Mouse (Mus musculus): ENCODE measurements around the gene Rbm19. TPM values are rescaled to one million over a fixed set of nuclear protein-coding genes. Genes with fewer than 3 reads are reported as not detected.
A peak's percentile ranks its signal among the peaks of the same experiment; 100 is the strongest.

Gene Rbm19
- polyA plus RNA-seq, 1 experiment = 15.7 TPM

GRCm38 (mm10) chr5:120135823-120136222 lies 19.6 kb downstream of the Rbm19 start:
- no peak for TF ChIP-seq CTCF (IDR thresholded peaks at IDR 0.05; ENCODE audit: borderline replicate concordance, extremely low read depth, insufficient read depth, insufficient read length)
- no peak for DNase-seq (ENCODE audit: low read depth)

DNA sequence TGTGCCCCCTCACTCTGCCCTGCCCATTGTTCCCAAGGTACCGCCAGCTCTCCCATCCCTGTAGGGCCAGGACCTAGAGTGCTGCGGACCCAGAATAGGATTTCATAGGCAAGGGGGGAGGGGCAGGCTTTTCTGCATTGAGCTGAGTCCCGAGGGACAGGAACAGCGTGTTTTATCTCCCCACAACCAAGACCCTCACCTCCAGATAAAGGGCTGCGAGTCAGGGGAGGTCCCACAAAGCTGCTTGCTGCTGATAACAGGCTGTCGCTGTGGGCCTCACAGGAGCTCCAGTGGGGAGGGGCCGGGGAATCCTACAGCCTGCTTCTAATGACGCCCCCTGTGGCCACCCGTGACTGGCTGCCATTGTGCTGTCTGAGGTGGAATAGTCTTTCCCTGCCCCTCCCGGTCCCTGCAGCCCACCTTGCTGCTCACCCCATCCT lies 20.0 kb downstream of the Rbm19 start:
- TF ChIP-seq POLR2A (IDR thresholded peaks at IDR 0.05; ENCODE audit: borderline replicate concordance, extremely low read depth, insufficient read depth, insufficient read length, poor library complexity, severe bottlenecking) (no peak), CTCF (IDR thresholded peaks at IDR 0.05; ENCODE audit: borderline replicate concordance, extremely low read depth, insufficient read depth, insufficient read length) (no peak)
- DNase-seq (ENCODE audit: low read depth) = peak; percentile 75

GRCm38 (mm10) chr5:120137038-120137437 lies 20.8 kb downstream of the Rbm19 start:
- no peak for TF ChIP-seq CTCF (IDR thresholded peaks at IDR 0.05; ENCODE audit: borderline replicate concordance, extremely low read depth, insufficient read depth, insufficient read length)
- no peak for TF ChIP-seq POLR2A (IDR thresholded peaks at IDR 0.05; ENCODE audit: borderline replicate concordance, extremely low read depth, insufficient read depth, insufficient read length, poor library complexity, severe bottlenecking)
- no peak for DNase-seq (ENCODE audit: low read depth)

DNA sequence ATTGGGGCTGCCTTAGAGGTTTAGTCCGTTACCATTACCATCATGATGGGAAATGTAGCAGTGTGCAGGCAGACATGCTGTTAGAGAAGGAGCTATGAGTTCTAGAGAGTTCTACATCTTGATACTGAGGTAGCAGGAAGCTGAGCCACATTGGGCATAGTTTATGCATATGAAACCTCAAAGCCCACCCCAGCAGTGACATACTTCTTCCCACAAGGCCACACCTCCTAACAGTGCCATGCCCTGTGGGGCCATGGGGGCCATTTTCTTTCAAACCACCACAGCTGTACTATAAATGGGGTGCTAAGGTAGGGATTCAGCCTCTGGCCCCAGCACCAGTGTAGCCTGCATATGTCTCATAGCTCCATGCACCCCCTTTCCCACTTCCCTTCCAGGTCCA lies 21.6 kb downstream of the Rbm19 start:
- TF ChIP-seq CTCF (IDR thresholded peaks at IDR 0.05; ENCODE audit: borderline replicate concordance, extremely low read depth, insufficient read depth, insufficient read length) (no peak), POLR2A (IDR thresholded peaks at IDR 0.05; ENCODE audit: borderline replicate concordance, extremely low read depth, insufficient read depth, insufficient read length, poor library complexity, severe bottlenecking) (no peak)
- no peak for DNase-seq (ENCODE audit: low read depth)

- TF ChIP-seq POLR2A (IDR thresholded peaks at IDR 0.05; ENCODE audit: borderline replicate concordance, extremely low read depth, insufficient read depth, insufficient read length, poor library complexity, severe bottlenecking) (no peak), CTCF (IDR thresholded peaks at IDR 0.05; ENCODE audit: borderline replicate concordance, extremely low read depth, insufficient read depth, insufficient read length) (no peak)
- DNase-seq (ENCODE audit: low read depth) = no peak
Measured at GRCm38 (mm10) chr5:120138406-120138805, 22.1 kb downstream of the Rbm19 start.

DNA sequence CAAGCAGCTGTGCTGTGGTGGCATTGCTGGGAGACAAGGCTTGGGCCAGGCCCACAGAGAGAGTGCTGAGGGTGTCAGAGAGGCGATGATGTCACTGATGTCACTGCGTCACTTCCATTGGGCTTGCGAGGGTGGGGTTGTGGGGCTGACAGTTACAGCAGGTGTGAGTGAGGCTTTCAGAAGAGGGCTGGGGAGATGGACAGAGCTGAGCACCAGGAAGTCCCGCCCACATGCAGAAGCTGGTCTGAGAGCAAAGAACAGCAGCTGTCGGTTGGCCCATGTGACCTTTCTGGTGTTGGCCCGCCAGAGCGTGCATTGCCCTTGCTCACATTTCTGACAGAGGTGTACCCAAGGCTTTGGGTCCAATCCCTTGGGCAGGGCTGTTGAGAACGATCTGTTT lies 23.0 kb downstream of the Rbm19 start:
- no peak for DNase-seq (ENCODE audit: low read depth)
- no peak for TF ChIP-seq POLR2A (IDR thresholded peaks at IDR 0.05; ENCODE audit: borderline replicate concordance, extremely low read depth, insufficient read depth, insufficient read length, poor library complexity, severe bottlenecking)

- TF ChIP-seq CTCF (IDR thresholded peaks at IDR 0.05; ENCODE audit: borderline replicate concordance, extremely low read depth, insufficient read depth, insufficient read length) = peak; percentile 67
- TF ChIP-seq POLR2A (IDR thresholded peaks at IDR 0.05; ENCODE audit: borderline replicate concordance, extremely low read depth, insufficient read depth, insufficient read length, poor library complexity, severe bottlenecking) = no peak
Measured at GRCm38 (mm10) chr5:120143941-120144340, 27.7 kb downstream of the Rbm19 start.

GRCm38 (mm10) chr5:120145371-120146050 lies 29.2 kb downstream of the Rbm19 start:
- DNase-seq (ENCODE audit: low read depth) = peak; percentile 48
- TF ChIP-seq POLR2A (IDR thresholded peaks at IDR 0.05; ENCODE audit: borderline replicate concordance, extremely low read depth, insufficient read depth, insufficient read length, poor library complexity, severe bottlenecking) = no peak
- no peak for TF ChIP-seq CTCF (IDR thresholded peaks at IDR 0.05; ENCODE audit: borderline replicate concordance, extremely low read depth, insufficient read depth, insufficient read length)

More at GRCm38 (mm10) chr5:120143941-120144340, 27.7 kb downstream of the Rbm19 start:
- no peak for DNase-seq (ENCODE audit: low read depth)

GRCm38 (mm10) chr5:120146051-120146385 lies 29.8 kb downstream of the Rbm19 start:
- peak; percentile 92 for DNase-seq (ENCODE audit: low read depth)
- peak; percentile 21; the same call in 1 of the 2 replicates for TF ChIP-seq POLR2A (IDR thresholded peaks at IDR 0.05; ENCODE audit: borderline replicate concordance, extremely low read depth, insufficient read depth, insufficient read length, poor library complexity, severe bottlenecking)
- peak; percentile 92 for TF ChIP-seq CTCF (IDR thresholded peaks at IDR 0.05; ENCODE audit: borderline replicate concordance, extremely low read depth, insufficient read depth, insufficient read length)

GRCm38 (mm10) chr5:120146909-120147308 lies 30.6 kb downstream of the Rbm19 start:
- no peak for DNase-seq (ENCODE audit: low read depth)
- TF ChIP-seq POLR2A (IDR thresholded peaks at IDR 0.05; ENCODE audit: borderline replicate concordance, extremely low read depth, insufficient read depth, insufficient read length, poor library complexity, severe bottlenecking) (no peak), CTCF (IDR thresholded peaks at IDR 0.05; ENCODE audit: borderline replicate concordance, extremely low read depth, insufficient read depth, insufficient read length) (no peak)

- TF ChIP-seq POLR2A (IDR thresholded peaks at IDR 0.05; ENCODE audit: borderline replicate concordance, extremely low read depth, insufficient read depth, insufficient read length, poor library complexity, severe bottlenecking) = no peak
- no peak for TF ChIP-seq CTCF (IDR thresholded peaks at IDR 0.05; ENCODE audit: borderline replicate concordance, extremely low read depth, insufficient read depth, insufficient read length)
- DNase-seq (ENCODE audit: low read depth) = no peak
Measured at GRCm38 (mm10) chr5:120148246-120148645, 32.0 kb downstream of the Rbm19 start.

DNA sequence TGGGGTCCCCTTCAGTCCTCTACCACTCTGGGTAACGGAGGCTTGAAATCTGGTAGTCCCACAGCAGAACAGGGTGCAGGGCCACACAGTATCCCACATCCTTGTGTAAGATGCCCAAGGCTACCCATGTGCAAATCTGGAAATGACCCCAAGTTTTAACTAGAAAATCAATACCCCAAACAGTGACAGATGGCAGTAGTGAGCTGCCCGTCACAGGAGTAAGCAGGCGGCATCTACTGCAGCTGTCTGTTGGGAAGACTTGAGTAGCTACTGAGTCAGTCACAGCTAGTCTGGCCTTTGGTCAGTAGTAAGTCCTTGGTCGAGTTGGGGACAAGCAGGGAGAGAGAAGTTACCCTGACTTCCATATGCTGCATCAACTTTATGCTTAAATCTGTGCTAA lies 34.9 kb downstream of the Rbm19 start:
- peak; percentile 45 for DNase-seq (ENCODE audit: low read depth)
- TF ChIP-seq CTCF (IDR thresholded peaks at IDR 0.05; ENCODE audit: borderline replicate concordance, extremely low read depth, insufficient read depth, insufficient read length) (peak; percentile 50; the same call in 1 of the 2 replicates), POLR2A (IDR thresholded peaks at IDR 0.05; ENCODE audit: borderline replicate concordance, extremely low read depth, insufficient read depth, insufficient read length, poor library complexity, severe bottlenecking) (no peak)
